Comparison of ENCODE assay signal across 13 mouse cellular contexts in genomic region chr1:39445303-39446050, GRCm38 (mm10). TPM values are rescaled to one million over a fixed set of nuclear protein-coding genes. Genes with fewer than 3 reads are reported as not detected.
DNase-seq lines count a peak whose midpoint lies in the region; ATAC-seq lines count a peak whose summit lies in the region.
"Had no signal": no experiment of that assay in that cellular context is flagged by ENCODE, and none has a peak within 500 bp of the region (broad histone marks: within the 10 kb centered on the region; RNA-seq: fewer than 3 reads in every experiment).

No protein-coding gene starts in this region.

- 91% methylated on average over 20 of the region's 20 CpGs for WGBS in heart, embryonic 14.5 days
- WGBS in lung, embryonic 15.5 days, result 65% methylated on average over 20 of the region's 20 CpGs
- 67% methylated on average over 20 of the region's 20 CpGs for WGBS in embryonic facial prominence, embryonic 13.5 days
- WGBS in intestine, embryonic 15.5 days, result 51% methylated on average over 20 of the region's 20 CpGs

- peak overlapping the region; percentile 22; the same call in 1 of the 2 replicates for H3K4me2 ChIP-seq in heart, embryonic 14.5 days (ENCODE audit: low read length)
- no peak overlapping the region for H3K4me2 ChIP-seq in lung, embryonic 15.5 days
- no peak overlapping the region for H3K4me2 ChIP-seq in embryonic facial prominence, embryonic 13.5 days
- H3K4me2 ChIP-seq in intestine, embryonic 15.5 days (replicated peaks), result 0 out of 2 replicates have a peak overlapping the region, but pooled peaks have one; percentile 18

- no peak overlapping the region for H3K4me3 ChIP-seq in heart, embryonic 14.5 days (ENCODE audit: control insufficient read depth in 1 of 2, insufficient read depth in 1 of 2, low read depth in 1 of 2, low read length in 2 of 2)
- no peak overlapping the region for H3K4me3 ChIP-seq in lung, embryonic 15.5 days
- no peak overlapping the region for H3K4me3 ChIP-seq in embryonic facial prominence, embryonic 13.5 days
- no peak overlapping the region for H3K4me3 ChIP-seq in intestine, embryonic 15.5 days (replicated peaks)
- H3K4me3 ChIP-seq: left cerebral cortex, adult 2 months; midbrain, embryonic 10.5 days had no signal

- no peak for DNase-seq in heart, adult 9 months (ENCODE audit: low spot score in 2 of 2)
- DNase-seq in lung, postnatal 4 days, result no peak
- no peak for DNase-seq in kidney, adult 8-10 months
- DNase-seq: adrenal gland, adult 2 months had no signal

- H3K36me3 ChIP-seq in heart, embryonic 14.5 days (ENCODE audit: control insufficient read depth, insufficient read depth, low read length), result no peaks in the 10 kb centered on the region
- H3K36me3 ChIP-seq in lung, embryonic 15.5 days, result no peaks in the 10 kb centered on the region
- no peaks in the 10 kb centered on the region for H3K36me3 ChIP-seq in embryonic facial prominence, embryonic 13.5 days
- no peaks in the 10 kb centered on the region for H3K36me3 ChIP-seq in intestine, embryonic 15.5 days
- H3K36me3 ChIP-seq: midbrain, embryonic 10.5 days had no signal

- H3K27me3 ChIP-seq in heart, embryonic 14.5 days (ENCODE audit: control insufficient read depth, insufficient read depth, low read length), result no peaks in the 10 kb centered on the region
- no peaks in the 10 kb centered on the region for H3K27me3 ChIP-seq in lung, embryonic 15.5 days
- no peaks in the 10 kb centered on the region for H3K27me3 ChIP-seq in embryonic facial prominence, embryonic 13.5 days
- H3K27me3 ChIP-seq in intestine, embryonic 15.5 days (replicated peaks), result no peaks in the 10 kb centered on the region

- H3K9ac ChIP-seq in heart, embryonic 14.5 days (ENCODE audit: low read length), result no peak overlapping the region
- H3K9ac ChIP-seq in lung, embryonic 15.5 days, result no peak overlapping the region
- no peak overlapping the region for H3K9ac ChIP-seq in embryonic facial prominence, embryonic 13.5 days
- H3K9ac ChIP-seq in intestine, embryonic 15.5 days, result no peak overlapping the region
- H3K9ac ChIP-seq: liver, embryonic 14.5 days had no signal

- peaks cover 62 to 86% of the 10 kb centered on the region in 2 experiments for H3K4me1 ChIP-seq in heart, embryonic 14.5 days (ENCODE audit: control insufficient read depth in 2 of 2, insufficient read depth in 2 of 2, low read length in 2 of 2)
- H3K4me1 ChIP-seq in lung, embryonic 15.5 days, result peaks cover 31% of the 10 kb centered on the region
- H3K4me1 ChIP-seq in embryonic facial prominence, embryonic 13.5 days, result peaks cover 49% of the 10 kb centered on the region
- peaks cover 23% of the 10 kb centered on the region for H3K4me1 ChIP-seq in intestine, embryonic 15.5 days (replicated peaks)

- peak overlapping the region; percentile 20 to 78 for H3K27ac ChIP-seq in heart, embryonic 14.5 days (replicated peaks in 1 of 2; ENCODE audit: control insufficient read depth in 1 of 2, insufficient read depth in 1 of 2, low read depth in 2 of 2, low read length in 2 of 2)
- 0 out of 2 replicates have a peak overlapping the region, but pooled peaks have one; percentile 32 for H3K27ac ChIP-seq in lung, embryonic 15.5 days
- H3K27ac ChIP-seq in embryonic facial prominence, embryonic 13.5 days, result peak overlapping the region; percentile 74
- H3K27ac ChIP-seq in intestine, embryonic 15.5 days, result no peak overlapping the region
- H3K27ac ChIP-seq: left cerebral cortex, adult 2 months; liver, embryonic 14.5 days; midbrain, embryonic 10.5 days had no signal

- no peaks in the 10 kb centered on the region for H3K9me3 ChIP-seq in heart, embryonic 14.5 days (ENCODE audit: control insufficient read depth, low read length)
- no peaks in the 10 kb centered on the region for H3K9me3 ChIP-seq in lung, embryonic 15.5 days
- H3K9me3 ChIP-seq in embryonic facial prominence, embryonic 13.5 days, result no peaks in the 10 kb centered on the region
- no peaks in the 10 kb centered on the region for H3K9me3 ChIP-seq in intestine, embryonic 15.5 days
- H3K9me3 ChIP-seq: midbrain, embryonic 10.5 days had no signal

- ATAC-seq in heart, embryonic 14.5 days (ENCODE audit: insufficient number of reproducible peaks, insufficient read depth, low FRiP score, low read depth), result no peak
- no peak for ATAC-seq in lung, embryonic 15.5 days (ENCODE audit: borderline replicate concordance, extremely low read depth, low FRiP score, low TSS enrichment)
- no peak for ATAC-seq in embryonic facial prominence, embryonic 13.5 days (ENCODE audit: insufficient number of reproducible peaks, insufficient read depth, low FRiP score, low TSS enrichment, low read depth)
- ATAC-seq in intestine, embryonic 15.5 days, result 0 out of 2 replicates have a peak, but pooled peaks have one; percentile 15
- no peak for ATAC-seq in frontal cortex, adult (ENCODE audit: low TSS enrichment)
- ATAC-seq: inflammation-experienced regulatory T-cells, adult 6 months had no signal

RNA-seq across cellular contexts. Expression of gene Tbc1d8, which starts 33.1 kb away (rescaled TPM):
- 13.2 and 14.7 TPM in 2 replicates for polyA plus RNA-seq in heart, embryonic 14.5 days (2014; fragmentation: Nextera tagmentation; extraction: Ambion mirVana)
- 10.6 and 13.4 TPM in 2 replicates for polyA plus RNA-seq in lung, embryonic 15.5 days (2015; fragmentation: Nextera tagmentation; extraction: Ambion mirVana)
- 9.3 and 10.0 TPM in 2 replicates for polyA plus RNA-seq in embryonic facial prominence, embryonic 13.5 days (2015; fragmentation: Nextera tagmentation; extraction: Ambion mirVana)
- polyA plus RNA-seq in intestine, embryonic 15.5 days (2015; fragmentation: Nextera tagmentation; extraction: Ambion mirVana), result 8.6 and 8.7 TPM in 2 replicates

Comparison
In these comparisons a context has a peak if more than half of its experiments do, and no peak if none do; other contexts are left out.
1. H3K4me2 ChIP-seq: peak in heart, embryonic 14.5 days (single experiment) and intestine, embryonic 15.5 days (single experiment); none in lung, embryonic 15.5 days (single experiment) and embryonic facial prominence, embryonic 13.5 days (single experiment).